Mouse (Mus musculus) ES-Bruce4 (cell line): ENCODE measurements around the gene Mitd1. TPM values are rescaled to one million over a fixed set of nuclear protein-coding genes. Genes with fewer than 3 reads are reported as not detected.

Experiments used
- H3K27ac ChIP-seq: 2 replicates; pipeline ENCODE4 v1.5.1; 2012; ENCODE audit warnings: low read length, inconsistent platforms; ENCODE audit not compliant: insufficient read depth
- H3K27me3 ChIP-seq: 2 replicates; pipeline ENCODE4 v1.6.1; 2012; ENCODE audit warnings: mild to moderate bottlenecking, low read length, inconsistent platforms; ENCODE audit not compliant: control insufficient read depth, poor library complexity, insufficient read depth, severe bottlenecking
- H3K36me3 ChIP-seq: 2 replicates; pipeline ENCODE4 v1.6.1; 2012; ENCODE audit warnings: inconsistent platforms, mild to moderate bottlenecking, low read length, moderate library complexity; ENCODE audit not compliant: control insufficient read depth, poor library complexity, insufficient read depth, severe bottlenecking
- H3K4me1 ChIP-seq: one replicate; pipeline ENCODE4 v1.8.1; 2011; ENCODE audit warnings: low read length; ENCODE audit not compliant: control insufficient read depth, insufficient read depth
- H3K4me3 ChIP-seq: 2 replicates; pipeline ENCODE4 v1.5.1; 2011; ENCODE audit warnings: low read depth, mild to moderate bottlenecking, low read length
- H3K9ac ChIP-seq: 2 replicates; pipeline ENCODE4 v1.6.1; 2012; ENCODE audit warnings: low read depth, mild to moderate bottlenecking, inconsistent platforms; ENCODE audit not compliant: poor library complexity, severe bottlenecking
- H3K9me3 ChIP-seq: replicated peaks from 2 replicates; pipeline ENCODE4 v1.6.1; 2012; ENCODE audit warnings: mild to moderate bottlenecking, low read length, inconsistent platforms; ENCODE audit not compliant: control insufficient read depth, poor library complexity, insufficient read depth, severe bottlenecking
- CTCF ChIP-seq: IDR thresholded peaks from one replicate; pipeline ENCODE4 v1.8.1; 2011; ENCODE audit warnings: low read depth, low read length
- EP300 ChIP-seq: IDR thresholded peaks from 2 replicates; pipeline ENCODE4 v1.6.1; 2011; ENCODE audit warnings: low read depth, low read length; ENCODE audit not compliant: insufficient read depth
- POLR2A ChIP-seq: IDR thresholded peaks from one replicate; pipeline ENCODE4 v1.8.1; 2011; ENCODE audit warnings: low read length; ENCODE audit not compliant: insufficient read depth
- polyA plus RNA-seq: library from polyadenylated mRNA; stranded (reverse); fragments of >200 nt; gene quantifications from 2 replicates; pipeline ENCODE4 v1.2.4, GENCODE M21; 2011; ENCODE audit warnings: low read depth; ENCODE audit not compliant: missing spikeins, insufficient read depth, insufficient read length

Gene Mitd1
- polyA plus RNA-seq = 37.4 and 38.7 TPM in 2 replicates

DNA sequence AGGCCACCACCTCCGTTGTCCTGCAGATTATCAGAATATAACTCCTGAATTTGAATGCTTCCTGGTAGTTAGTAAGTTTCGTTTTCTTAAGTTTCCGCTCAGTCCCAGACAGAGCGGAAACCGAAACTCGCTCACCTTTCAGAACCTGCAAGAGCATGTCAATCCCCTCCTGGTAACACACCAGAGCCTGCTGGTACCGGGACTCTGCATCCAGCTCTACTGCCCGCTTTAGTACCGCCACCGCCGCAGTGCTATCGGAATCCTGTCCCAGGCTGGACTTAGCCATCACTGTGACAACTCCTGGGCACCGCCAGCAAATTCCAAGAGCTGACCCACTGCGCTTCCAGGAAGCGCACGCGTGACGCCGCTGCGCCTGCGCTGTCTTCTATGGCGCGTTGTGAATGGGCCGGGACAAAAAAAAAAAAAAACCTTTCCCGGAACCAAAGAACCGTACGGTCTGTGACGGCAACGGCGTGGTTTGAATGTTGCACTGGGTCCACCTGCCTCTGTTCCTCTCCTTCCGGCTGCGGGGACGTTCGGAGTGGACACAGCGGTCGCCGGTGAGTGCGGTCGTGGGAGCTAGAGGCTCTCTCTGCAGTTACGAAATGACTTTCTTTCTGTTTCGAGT, at the start of gene Mitd1, which contains the start of gene Mrpl30:
TSS of gene Mitd1 (minus strand) at position 387 of the 628 bp plus-strand sequence.
TSS of gene Mrpl30 (plus strand) at position 453 of the 628 bp plus-strand sequence.
- no peaks in the 10 kb centered on the region for H3K9me3 ChIP-seq
- no peaks in the 10 kb centered on the region for H3K4me1 ChIP-seq
- H3K9ac ChIP-seq = peak within 1 kb of the TSS; percentile 61
- TF ChIP-seq CTCF (no peak), POLR2A (peak; percentile 55)
- H3K27ac ChIP-seq = 0 out of 2 replicates have a peak within 1 kb of the TSS, but pooled peaks have one; percentile 14
- peaks cover 3% of the 10 kb centered on the region; the same call in 1 of the 2 replicates for H3K36me3 ChIP-seq
- peak within 1 kb of the TSS; percentile 95 for H3K4me3 ChIP-seq
- H3K27me3 ChIP-seq = no peaks in the 10 kb centered on the region

DNA sequence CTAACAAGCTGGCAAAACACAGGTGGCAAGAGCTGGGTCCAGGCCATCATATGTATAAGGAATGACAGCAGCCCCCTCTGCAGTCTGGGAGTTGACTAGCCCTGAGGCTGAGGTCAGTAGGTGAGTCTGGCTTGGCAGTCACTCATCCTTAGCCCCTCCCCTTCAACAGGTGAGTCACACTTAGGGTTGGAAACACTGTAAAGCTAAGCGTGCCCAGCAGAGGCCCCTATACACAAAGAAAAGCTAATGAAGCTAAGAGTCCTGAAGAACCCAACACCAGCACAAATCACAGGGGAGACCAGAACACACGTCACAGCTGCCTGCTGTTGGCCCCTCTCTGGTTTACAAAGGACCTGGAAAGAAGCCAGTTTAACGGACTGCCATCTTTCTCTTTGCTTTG, 41.6 kb upstream of the Mitd1 start:
- H3K9ac ChIP-seq = no peak overlapping the region
- no peaks in the 10 kb centered on the region for H3K36me3 ChIP-seq
- H3K4me3 ChIP-seq = no peak overlapping the region
- no peaks in the 10 kb centered on the region for H3K27me3 ChIP-seq
- H3K4me1 ChIP-seq = no peaks in the 10 kb centered on the region
- 0 out of 2 replicates have a peak, but pooled peaks cover 3% of the 10 kb centered on the region for H3K9me3 ChIP-seq
- TF ChIP-seq CTCF (peak; percentile 62), POLR2A (no peak), EP300 (no peak)
- no peak overlapping the region for H3K27ac ChIP-seq

GRCm38 (mm10) chr1:37925971-37926370, 35.8 kb upstream of the Mitd1 start:
- TF ChIP-seq POLR2A = no peak
- TF ChIP-seq EP300 = no peak
- no peak for TF ChIP-seq CTCF
- Histone ChIP-seq H3K36me3 (no peaks in the 10 kb centered on the region), H3K9me3 (0 out of 2 replicates have a peak, but pooled peaks cover 3% of the 10 kb centered on the region), H3K4me3 (no peak overlapping the region), H3K27ac (no peak overlapping the region), H3K9ac (no peak overlapping the region), H3K4me1 (peaks cover 1% of the 10 kb centered on the region), H3K27me3 (no peaks in the 10 kb centered on the region; the same call in 1 of the 2 replicates)

- Histone ChIP-seq H3K9ac (no peak overlapping the region), H3K9me3 (0 out of 2 replicates have a peak, but pooled peaks cover 2% of the 10 kb centered on the region), H3K36me3 (no peaks in the 10 kb centered on the region), H3K27me3 (no peaks in the 10 kb centered on the region; the same call in 1 of the 2 replicates), H3K4me3 (no peak overlapping the region), H3K4me1 (peaks cover 1% of the 10 kb centered on the region), H3K27ac (no peak overlapping the region)
- TF ChIP-seq CTCF (no peak), POLR2A (no peak), EP300 (no peak)
These were observed 32.3 kb upstream of the Mitd1 start for GRCm38 (mm10) chr1:37922536-37922935.

GRCm38 (mm10) chr1:37918096-37918495, 27.9 kb upstream of the Mitd1 start:
- Histone ChIP-seq H3K27ac (no peak overlapping the region), H3K36me3 (no peaks in the 10 kb centered on the region), H3K27me3 (no peaks in the 10 kb centered on the region), H3K9ac (no peak overlapping the region), H3K4me1 (no peaks in the 10 kb centered on the region), H3K4me3 (no peak overlapping the region), H3K9me3 (no peaks in the 10 kb centered on the region)
- TF ChIP-seq POLR2A (no peak), EP300 (no peak), CTCF (no peak)

GRCm38 (mm10) chr1:37917666-37918065, 27.5 kb upstream of the Mitd1 start:
- Histone ChIP-seq H3K9me3 (no peaks in the 10 kb centered on the region), H3K27me3 (no peaks in the 10 kb centered on the region), H3K4me3 (no peak overlapping the region), H3K36me3 (no peaks in the 10 kb centered on the region), H3K4me1 (no peaks in the 10 kb centered on the region), H3K27ac (no peak overlapping the region), H3K9ac (no peak overlapping the region)
- TF ChIP-seq EP300 (no peak), POLR2A (no peak), CTCF (no peak)
